Mouse (Mus musculus) G1E (cell line): ENCODE measurements around the gene Yars2. TPM values are rescaled to one million over a fixed set of nuclear protein-coding genes. Genes with fewer than 3 reads are reported as not detected.

ENCODE experiments used
- ATAC-seq: 2 replicates; pipeline ENCODE4 v1.8.0; 2016; ENCODE audit warnings: mild to moderate bottlenecking; ENCODE audit not compliant: insufficient number of reproducible peaks, poor library complexity, low FRiP score, severe bottlenecking; ENCODE audit errors: extremely low read depth
- DNase-seq: peaks from one replicate; pipeline ENCODE4 v3.0.0; 2012; ENCODE audit warnings: low spot score
- H3K27me3 ChIP-seq: 2 replicates; pipeline ENCODE4 v1.6.1; 2012; ENCODE audit warnings: mild to moderate bottlenecking, low read length, inconsistent platforms; ENCODE audit not compliant: insufficient read depth
- H3K36me3 ChIP-seq: replicated peaks from 2 replicates; pipeline ENCODE3; 2012; ENCODE audit warnings: mild to moderate bottlenecking, inconsistent platforms
- H3K4me1 ChIP-seq: 2 replicates; pipeline ENCODE4 v1.6.1; 2012; ENCODE audit warnings: low read depth, low read length, inconsistent platforms, mixed read lengths; ENCODE audit not compliant: insufficient read depth
- H3K4me3 ChIP-seq: 2 replicates; pipeline ENCODE4 v1.5.1; 2012; ENCODE audit warnings: low read depth, mild to moderate bottlenecking, inconsistent platforms, low read length, moderate library complexity, mixed read lengths
- H3K9me3 ChIP-seq: replicated peaks from 2 replicates; pipeline ENCODE4 v1.6.1; 2012; ENCODE audit warnings: inconsistent platforms
- CTCF ChIP-seq: IDR thresholded peaks from 2 replicates; pipeline ENCODE4 v1.5.1; 2012; ENCODE audit warnings: low read depth, low read length, inconsistent platforms, mixed read lengths
- GATA1 ChIP-seq: IDR thresholded peaks from 2 replicates; pipeline ENCODE4 v1.6.1; 2012; ENCODE audit warnings: borderline replicate concordance, low read length, inconsistent platforms, mixed read lengths
- GATA2 ChIP-seq: IDR thresholded peaks from 2 replicates; pipeline ENCODE4 v1.6.1; 2012; ENCODE audit warnings: low read depth, low read length, inconsistent platforms, borderline replicate concordance
- POLR2AphosphoS5 ChIP-seq: IDR thresholded peaks from 2 replicates; pipeline ENCODE4 v1.6.1; 2012; ENCODE audit warnings: low read depth, low read length, inconsistent platforms; ENCODE audit not compliant: insufficient replicate concordance
- TAL1 ChIP-seq: conservative IDR thresholded peaks from 2 replicates; pipeline ENCODE4 v1.6.1; 2012; ENCODE audit warnings: low read depth, low read length, inconsistent platforms, mixed read lengths
- polyA plus RNA-seq: library from polyadenylated mRNA; stranded (reverse); fragments of >175 nt; gene quantifications from 2 replicates; pipeline ENCODE4 v1.2.3, GENCODE M21; 2012
- total RNA-seq, 2 experiments: library from RNA; stranded (forward) in 1 of 2; stranded (reverse) in 1 of 2; fragments of 200-1000 nt in 1 of 2; fragments of >200 nt in 1 of 2; fragmentation: Nextera tagmentation in 1 of 2; gene quantifications; 2 replicates each; pipeline ENCODE4 v1.2.3; 2014 to 2017

Yars2 gene
- total and polyA plus RNA-seq, 3 experiments, result 16.4 to 37.8 (median 26.3) TPM

DNA sequence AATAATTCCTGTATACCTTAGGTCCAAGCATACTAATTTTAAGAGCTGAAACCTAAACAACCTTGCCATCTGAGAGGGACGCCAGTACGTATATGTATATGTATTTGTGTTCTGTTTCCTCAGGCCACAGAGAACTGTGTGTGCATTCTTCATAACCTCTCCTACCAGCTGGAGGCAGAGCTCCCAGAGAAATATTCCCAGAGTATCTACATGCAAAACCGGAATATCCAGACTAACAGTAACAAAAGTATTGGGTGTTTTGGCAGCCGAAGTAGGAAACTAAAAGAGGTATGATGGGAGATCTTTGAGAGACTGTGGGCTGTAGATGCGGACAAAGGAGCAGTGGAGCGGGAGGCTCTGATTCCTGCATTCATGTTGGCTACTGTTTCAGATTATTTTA is 41.3 kb upstream of the Yars2 start:
- H3K36me3 ChIP-seq, result peaks cover 40% of the 10 kb centered on the region
- no peaks in the 10 kb centered on the region for H3K4me1 ChIP-seq
- H3K27me3 ChIP-seq, result no peaks in the 10 kb centered on the region
- ATAC-seq, result no peak
- H3K9me3 ChIP-seq, result no peaks in the 10 kb centered on the region
- DNase-seq, result no peak
- TF ChIP-seq GATA2 (no peak), GATA1 (no peak), TAL1 (no peak), POLR2AphosphoS5 (no peak), CTCF (no peak)
- no peak overlapping the region for H3K4me3 ChIP-seq

DNA sequence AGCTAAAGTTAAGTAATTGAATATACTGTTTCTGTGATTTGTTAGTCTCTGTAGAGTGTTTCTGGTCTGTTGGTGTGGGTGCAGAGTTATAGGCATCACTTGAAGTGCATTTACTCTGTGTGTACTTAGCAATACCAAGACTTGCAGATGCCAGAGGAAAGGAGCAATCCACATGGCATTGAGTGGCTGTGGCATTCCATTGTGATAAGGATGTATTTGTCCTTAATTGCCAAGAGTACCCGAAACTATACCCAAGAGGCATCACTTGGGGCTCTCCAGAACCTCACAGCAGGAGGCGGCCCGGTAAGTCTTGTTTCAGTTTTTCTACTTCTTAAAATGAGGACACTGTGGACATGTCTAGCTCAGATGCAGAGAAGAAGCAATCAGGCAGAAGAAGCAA is 40.3 kb upstream of the Yars2 start:
- Histone ChIP-seq H3K4me1 (no peaks in the 10 kb centered on the region), H3K4me3 (no peak overlapping the region), H3K9me3 (no peaks in the 10 kb centered on the region), H3K36me3 (peaks cover 43% of the 10 kb centered on the region), H3K27me3 (no peaks in the 10 kb centered on the region)
- no peak for ATAC-seq
- no peak for TF ChIP-seq GATA2
- no peak for TF ChIP-seq TAL1
- no peak for DNase-seq

DNA sequence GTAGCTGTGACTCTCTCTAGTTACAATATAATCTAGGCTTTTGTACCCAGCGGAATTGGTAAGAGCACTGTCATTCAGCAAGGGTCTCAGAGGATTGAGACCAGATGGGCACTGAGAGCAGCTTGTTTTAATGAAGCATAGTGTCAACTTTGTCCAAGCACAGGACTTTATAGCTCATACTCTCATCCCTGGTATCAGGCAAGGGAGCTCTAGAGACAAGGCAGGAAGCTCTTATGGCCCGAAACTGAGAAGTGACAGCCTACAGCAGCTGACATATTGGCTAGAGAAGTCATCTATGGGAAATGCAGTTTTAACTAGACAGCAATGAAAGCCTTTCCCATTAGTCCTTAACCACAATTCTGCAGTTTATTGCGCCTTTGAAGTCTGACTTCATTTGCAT is 29.8 kb upstream of the Yars2 start:
- TF ChIP-seq GATA2, result no peak
- TF ChIP-seq GATA1, result no peak
- no peak for TF ChIP-seq CTCF
- TF ChIP-seq POLR2AphosphoS5, result no peak
- TF ChIP-seq TAL1, result no peak
- H3K9me3 ChIP-seq, result no peaks in the 10 kb centered on the region
- ATAC-seq (no peak), DNase-seq (no peak)
- H3K4me3 ChIP-seq, result no peak overlapping the region
- peaks cover 23% of the 10 kb centered on the region for H3K36me3 ChIP-seq
- H3K4me1 ChIP-seq, result no peaks in the 10 kb centered on the region
- no peaks in the 10 kb centered on the region for H3K27me3 ChIP-seq

DNA sequence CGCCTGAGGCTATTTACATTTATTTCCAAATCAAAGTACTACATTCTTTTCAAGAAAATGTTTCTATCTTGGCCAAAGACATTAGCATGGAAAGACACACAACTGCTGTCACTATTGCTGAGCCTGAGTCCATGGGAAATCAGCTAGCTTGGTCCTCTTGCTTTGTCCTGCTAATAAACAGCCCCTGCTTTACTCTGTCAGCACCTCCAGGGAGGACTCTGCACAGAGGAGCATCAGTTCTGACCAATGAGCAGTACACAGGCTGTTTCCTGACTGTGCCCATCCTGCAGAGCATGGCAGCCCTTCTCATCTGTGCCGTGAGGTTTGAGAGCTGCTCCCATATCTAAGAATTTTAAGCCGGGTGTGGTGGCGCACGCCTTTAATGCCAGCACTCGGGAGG is 29.0 kb upstream of the Yars2 start:
- Histone ChIP-seq H3K36me3 (peaks cover 19% of the 10 kb centered on the region), H3K4me1 (no peaks in the 10 kb centered on the region), H3K27me3 (no peaks in the 10 kb centered on the region), H3K9me3 (no peaks in the 10 kb centered on the region), H3K4me3 (no peak overlapping the region)
- TF ChIP-seq POLR2AphosphoS5 (no peak), CTCF (no peak), GATA1 (no peak), TAL1 (no peak), GATA2 (no peak)
- DNase-seq, result no peak
- no peak for ATAC-seq

DNA sequence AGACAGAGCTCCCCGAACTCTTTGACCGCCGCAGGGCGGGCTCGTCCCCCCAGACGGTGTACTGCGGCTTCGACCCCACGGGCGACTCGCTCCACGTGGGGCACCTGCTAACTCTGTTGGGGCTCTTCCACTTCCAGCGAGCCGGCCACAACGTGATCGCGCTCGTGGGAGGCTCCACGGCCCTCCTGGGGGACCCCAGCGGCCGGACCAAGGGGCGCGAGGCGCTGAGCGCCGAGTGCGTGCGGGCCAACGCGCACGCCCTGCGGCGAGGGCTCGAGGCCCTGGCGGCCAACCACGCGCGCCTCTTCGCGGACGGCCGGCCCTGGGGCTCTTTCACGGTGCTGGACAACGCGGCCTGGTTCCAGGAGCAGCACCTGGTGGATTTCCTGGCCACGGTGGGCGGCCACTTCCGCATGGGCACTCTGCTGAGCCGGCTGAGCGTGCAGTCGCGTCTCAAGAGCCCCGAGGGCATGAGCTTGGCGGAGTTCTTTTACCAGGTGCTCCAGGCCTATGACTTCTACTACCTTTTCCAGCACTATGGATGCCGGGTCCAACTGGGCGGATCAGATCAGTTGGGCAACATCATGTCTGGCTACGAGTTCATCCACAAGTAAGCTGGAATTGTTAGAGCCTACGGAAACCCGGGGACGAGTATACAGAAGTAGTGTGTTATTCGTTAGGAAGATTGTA is 518 bp downstream of the Yars2 start:
- Histone ChIP-seq H3K36me3 (peaks cover 24% of the 10 kb centered on the region), H3K4me3 (peak overlapping the region; percentile 93), H3K27me3 (no peaks in the 10 kb centered on the region), H3K9me3 (no peaks in the 10 kb centered on the region), H3K4me1 (peaks cover 18% of the 10 kb centered on the region)
- TF ChIP-seq GATA1 (no peak), TAL1 (no peak), GATA2 (no peak), POLR2AphosphoS5 (no peak), CTCF (no peak)
- DNase-seq (peak; percentile 9), ATAC-seq (0 out of 2 replicates have a peak, but pooled peaks have one; percentile 8)

DNA sequence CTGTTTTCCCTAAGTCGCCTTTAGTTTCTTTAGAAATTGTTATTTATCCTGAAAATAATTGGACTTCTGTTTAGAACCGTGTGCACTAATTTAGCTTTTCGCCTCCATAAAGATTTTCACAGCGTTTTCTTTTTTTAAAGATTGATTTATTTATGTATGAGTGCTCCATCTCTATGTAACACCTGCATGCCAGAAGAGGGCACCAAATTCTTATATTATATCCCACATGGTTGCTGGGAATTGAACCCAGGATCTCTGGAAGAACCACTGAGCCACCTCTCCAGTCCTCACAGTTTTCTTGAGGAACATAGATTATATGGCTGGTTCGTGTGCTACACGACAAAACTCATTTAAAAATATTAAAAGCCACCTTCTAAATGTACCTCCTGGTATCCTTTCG is 1.1 kb downstream of the Yars2 start:
- Histone ChIP-seq H3K9me3 (no peaks in the 10 kb centered on the region), H3K4me3 (peak overlapping the region; percentile 93), H3K27me3 (no peaks in the 10 kb centered on the region), H3K36me3 (peaks cover 28% of the 10 kb centered on the region), H3K4me1 (peaks cover 18% of the 10 kb centered on the region)
- no peak for TF ChIP-seq GATA2
- TF ChIP-seq CTCF, result no peak
- TF ChIP-seq POLR2AphosphoS5, result no peak
- TF ChIP-seq TAL1, result no peak
- no peak for TF ChIP-seq GATA1
- no peak for ATAC-seq
- no peak for DNase-seq
